8 mouse cellular contexts compared by ENCODE assay signal in the genomic region with DNA sequence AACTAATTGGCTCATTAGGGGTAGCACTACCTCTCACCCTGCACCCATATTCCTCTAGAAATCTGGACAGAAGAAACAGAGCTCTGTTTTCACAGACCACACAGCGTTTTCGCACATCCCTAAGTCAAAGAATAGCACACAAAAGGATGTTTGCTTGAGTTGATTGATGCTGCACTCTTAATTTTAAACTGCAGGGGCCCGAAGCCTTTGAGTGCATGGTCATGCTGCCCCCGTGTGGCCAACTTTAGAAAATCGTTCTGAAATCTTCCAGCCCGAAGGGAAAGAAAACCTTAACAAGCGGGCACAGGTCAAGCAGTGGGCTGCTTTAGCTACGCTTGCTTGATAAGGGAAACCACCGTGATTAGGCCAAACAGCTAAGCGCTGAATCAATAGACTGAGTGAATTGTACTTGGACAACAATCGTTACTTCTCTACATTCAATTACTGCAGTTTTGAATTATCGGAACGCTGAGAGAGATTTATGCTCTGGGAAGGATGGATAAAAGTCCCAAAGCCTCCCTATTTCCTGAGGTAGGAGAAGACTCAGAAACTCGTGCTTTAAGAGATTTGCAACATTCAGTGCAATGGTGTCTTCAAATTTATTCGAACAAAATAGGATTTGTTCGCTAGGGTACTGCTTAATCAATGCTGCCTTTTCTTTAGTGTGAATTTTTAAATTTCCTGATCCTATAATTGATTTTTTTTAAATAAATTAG.
A peak's percentile ranks its signal among the peaks of the same experiment; 100 is the strongest.
DNase-seq lines count a peak whose midpoint lies in the region; ATAC-seq and TF ChIP-seq lines count a peak whose summit lies in the region.

No protein-coding gene starts in this region.

- no peaks in the 10 kb centered on the region for H3K9me3 ChIP-seq in hindbrain, embryonic 11.5 days (ENCODE audit: control insufficient read depth, low read length)

- H3K4me3 ChIP-seq in cerebellum, adult 2 months (replicated peaks; ENCODE audit: insufficient read depth, low read depth, low read length), result no peak overlapping the region
- no peak overlapping the region for H3K4me3 ChIP-seq in hindbrain, embryonic 11.5 days (ENCODE audit: low read depth, low read length)

- peak; percentile 82 for DNase-seq in MN1 (ENCODE audit: low spot score)
- peak; percentile 42 to 68 for DNase-seq in cerebellum, adult 2 months
- DNase-seq in hindbrain, embryonic 11.5 days (ENCODE audit: low spot score), result peak; percentile 91
- DNase-seq in layer of hippocampus, adult 9-10 months (ENCODE audit: low spot score), result peak; percentile 86
- peak; percentile 76 for DNase-seq in lung, postnatal 14 days
- DNase-seq in retina, embryonic 14.5 days (ENCODE audit: low spot score), result peak; percentile 96
- peak; percentile 33 to 41 for DNase-seq in urinary bladder, adult 18-20 months (ENCODE audit: low spot score in 2 of 2)

- 23% methylated on average over 16 of the region's 16 CpGs for WGBS in cerebellum, adult 2 months
- WGBS in hindbrain, embryonic 11.5 days, result 23% methylated on average over 16 of the region's 16 CpGs

- H3K27me3 ChIP-seq in cerebellum, adult 2 months (ENCODE audit: control insufficient read depth, insufficient read depth, low read length), result no peaks in the 10 kb centered on the region
- H3K27me3 ChIP-seq in hindbrain, embryonic 11.5 days (ENCODE audit: control insufficient read depth, insufficient read depth, low read length), result no peaks in the 10 kb centered on the region

- TF ChIP-seq POLR2A in cerebellum, adult 2 months (IDR thresholded peaks at IDR 0.05; ENCODE audit: borderline replicate concordance, insufficient read depth, low read length), result no peak

- H3K9ac ChIP-seq in hindbrain, embryonic 11.5 days (ENCODE audit: low read depth, low read length), result no peak overlapping the region

- no peak overlapping the region for H3K4me2 ChIP-seq in hindbrain, embryonic 11.5 days (replicated peaks; ENCODE audit: low read depth, low read length)

- no peaks in the 10 kb centered on the region for H3K4me1 ChIP-seq in cerebellum, adult 2 months (ENCODE audit: control insufficient read depth, insufficient read depth, low read length)
- H3K4me1 ChIP-seq in hindbrain, embryonic 11.5 days (replicated peaks; ENCODE audit: control insufficient read depth, insufficient read depth, low read length), result no peaks in the 10 kb centered on the region

- H3K36me3 ChIP-seq in hindbrain, embryonic 11.5 days (ENCODE audit: control insufficient read depth, insufficient read depth, low read length), result no peaks in the 10 kb centered on the region

- H3K27ac ChIP-seq in cerebellum, adult 2 months (ENCODE audit: insufficient read depth, low read length), result no peak overlapping the region
- no peak overlapping the region for H3K27ac ChIP-seq in hindbrain, embryonic 11.5 days (ENCODE audit: low read depth, low read length)

- TF ChIP-seq CTCF in cerebellum, adult 2 months (IDR thresholded peaks at IDR 0.05; ENCODE audit: borderline replicate concordance, insufficient read depth, low read depth, low read length), result peak; percentile 75

- ATAC-seq in frontal cortex, adult (ENCODE audit: low TSS enrichment), result peak; percentile 99
- ATAC-seq in hindbrain, embryonic 11.5 days (ENCODE audit: low FRiP score), result peak; percentile 84

Comparison
In these comparisons a context has a peak if more than half of its experiments do, and no peak if none do; other contexts are left out.
1. DNase-seq: peak in every context shown above with its lines; median percentile 96 in retina, embryonic 14.5 days; 91 in hindbrain, embryonic 11.5 days; 86 in layer of hippocampus, adult 9-10 months; 82 in MN1; 76 in lung, postnatal 14 days; 55 in cerebellum, adult 2 months; 37 in urinary bladder, adult 18-20 months.